10 mouse cellular contexts compared by ENCODE assay signal in the genomic region with DNA sequence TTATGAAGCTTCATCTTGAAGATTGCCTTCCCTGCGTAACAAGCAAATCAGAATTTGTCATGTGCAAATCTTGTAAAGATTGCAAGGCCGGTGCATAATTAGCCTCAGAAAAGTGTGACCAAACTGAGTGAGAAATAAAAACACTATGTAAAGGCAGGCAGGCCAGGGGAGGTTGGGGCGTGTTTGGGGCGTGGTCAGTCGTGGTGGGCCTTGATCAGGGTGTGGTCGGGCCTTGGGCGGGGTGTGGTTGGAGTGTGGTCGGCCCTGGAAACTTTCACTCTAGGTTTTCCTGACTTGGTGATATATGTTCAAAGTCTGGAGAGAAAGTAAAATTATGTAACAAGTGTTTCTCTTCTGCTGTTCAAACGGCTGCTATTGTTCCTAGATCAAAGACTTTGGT.
A peak's percentile ranks its signal among the peaks of the same experiment; 100 is the strongest.
DNase-seq lines count a peak whose midpoint lies in the region; ATAC-seq lines count a peak whose summit lies in the region.
"Had no signal": no experiment of that assay in that cellular context is flagged by ENCODE, and none has a peak within 500 bp of the region (broad histone marks: within the 10 kb centered on the region; RNA-seq: fewer than 3 reads in every experiment).

No protein-coding gene starts in this region.

- peak; percentile 77 for DNase-seq in 416B (ENCODE audit: low read depth)
- peak; percentile 43 to 86 for DNase-seq in spleen, postnatal 10 days (ENCODE audit: low spot score in 2 of 2)
- DNase-seq in urinary bladder, postnatal 25 days (ENCODE audit: low spot score), result no peak
- DNase-seq in adrenal gland, adult 18-20 months (ENCODE audit: low spot score in 2 of 2), result no peak
- DNase-seq in kidney, postnatal 4 days, result no peak
- DNase-seq: embryo, embryonic 11 days had no signal

- 18% methylated on average over 9 of the region's 9 CpGs for WGBS in liver, embryonic 16.5 days (ENCODE audit: insufficient replicate concordance)

- peak overlapping the region; percentile 73 for H3K4me2 ChIP-seq in liver, embryonic 16.5 days (ENCODE audit: low read depth, low read length)

- peak overlapping the region; percentile 54 for H3K9ac ChIP-seq in liver, embryonic 16.5 days (ENCODE audit: low read depth, low read length)

- H3K27me3 ChIP-seq in liver, embryonic 16.5 days (ENCODE audit: control insufficient read depth, insufficient read depth, low read depth, low read length), result no peaks in the 10 kb centered on the region

- H3K4me3 ChIP-seq in liver, embryonic 16.5 days (ENCODE audit: low read depth, low read length), result peak overlapping the region; percentile 44
- H3K4me3 ChIP-seq: heart, adult 2 months had no signal

- H3K27ac ChIP-seq in liver, embryonic 16.5 days (ENCODE audit: low read length), result peak overlapping the region; percentile 82
- H3K27ac ChIP-seq: heart, adult 2 months had no signal

- H3K36me3 ChIP-seq in liver, embryonic 16.5 days (ENCODE audit: control insufficient read depth, insufficient read depth), result no peaks in the 10 kb centered on the region

- no peaks in the 10 kb centered on the region for H3K9me3 ChIP-seq in liver, embryonic 16.5 days (replicated peaks; ENCODE audit: control insufficient read depth, low read length)

- ATAC-seq in activated CD4-positive, CD25-positive, alpha-beta regulatory T cell, adult 4 months, result peak; percentile 22
- peak; percentile 96 for ATAC-seq in liver, embryonic 16.5 days (ENCODE audit: low read depth)
- ATAC-seq in frontal cortex, adult (ENCODE audit: low TSS enrichment), result no peak

- peaks cover 24% of the 10 kb centered on the region for H3K4me1 ChIP-seq in liver, embryonic 16.5 days (ENCODE audit: control insufficient read depth, low read depth, low read length)

Comparison
In these comparisons a context has a peak if more than half of its experiments do, and no peak if none do; other contexts are left out.
1. DNase-seq: peak in 416B (single experiment) and spleen, postnatal 10 days (2 of 2); none in urinary bladder, postnatal 25 days (single experiment), adrenal gland, adult 18-20 months (0 of 2) and kidney, postnatal 4 days (0 of 2).